Mouse (Mus musculus): ENCODE measurements around the gene Clspn. TPM values are rescaled to one million over a fixed set of nuclear protein-coding genes. Genes with fewer than 3 reads are reported as not detected.
"Not testable (repeated sequence)": the region's sequence is repeated elsewhere in the genome, so short reads cannot be mapped to it uniquely, and the experiment has no call there.

Clspn gene
- total RNA-seq (2022): under 1 TPM; 0.16 to 0.69 (median 0.50) TPM

- DNase-seq (ENCODE audit: low spot score): peak; percentile 84
These were observed at the start of gene Clspn for GRCm38 (mm10) chr4:126556809-126557711. Clspn (plus strand) TSS chr4:126556935.

GRCm38 (mm10) chr4:126508110-126508899 lies 48.4 kb upstream of the Clspn start:
- no peak for DNase-seq (ENCODE audit: low spot score)

GRCm38 (mm10) chr4:126509072-126509471 lies 47.7 kb upstream of the Clspn start:
- DNase-seq (ENCODE audit: low spot score): no peak

- DNase-seq (ENCODE audit: low spot score): no peak
These were observed 45.7 kb upstream of the Clspn start for GRCm38 (mm10) chr4:126511013-126511412.

- DNase-seq (ENCODE audit: low spot score): no peak
These were observed 44.2 kb upstream of the Clspn start for GRCm38 (mm10) chr4:126512308-126513066.

GRCm38 (mm10) chr4:126526164-126526563 lies 30.6 kb upstream of the Clspn start:
- DNase-seq (ENCODE audit: low spot score): peak; percentile 48

- no peak for DNase-seq (ENCODE audit: low spot score)
These were observed 29.9 kb upstream of the Clspn start for GRCm38 (mm10) chr4:126526828-126527227.

- DNase-seq (ENCODE audit: low spot score): no peak
These were observed 24.4 kb upstream of the Clspn start for GRCm38 (mm10) chr4:126532292-126532691.

GRCm38 (mm10) chr4:126532827-126533728 lies 23.7 kb upstream of the Clspn start, which contains the start of gene Ago4:
Ago4 (minus strand) TSS chr4:126533472.
- DNase-seq (ENCODE audit: low spot score): peak; percentile 9

- no peak for DNase-seq (ENCODE audit: low spot score)
These were observed 23.0 kb upstream of the Clspn start for GRCm38 (mm10) chr4:126533729-126534070.

- DNase-seq (ENCODE audit: low spot score): not testable (repeated sequence)
These were observed 21.1 kb upstream of the Clspn start for GRCm38 (mm10) chr4:126535631-126536030.

GRCm38 (mm10) chr4:126536865-126537264 lies 19.9 kb upstream of the Clspn start:
- peak; percentile 13 for DNase-seq (ENCODE audit: low spot score)

- no peak for DNase-seq (ENCODE audit: low spot score)
These were observed 16.2 kb upstream of the Clspn start for GRCm38 (mm10) chr4:126540487-126541071.

- DNase-seq (ENCODE audit: low spot score): no peak
These were observed 13.9 kb upstream of the Clspn start for GRCm38 (mm10) chr4:126542838-126543237.

GRCm38 (mm10) chr4:126545016-126545415 lies 11.7 kb upstream of the Clspn start:
- DNase-seq (ENCODE audit: low spot score): no peak

- no peak for DNase-seq (ENCODE audit: low spot score)
These were observed 11.0 kb upstream of the Clspn start for GRCm38 (mm10) chr4:126545703-126546102.

- DNase-seq (ENCODE audit: low spot score): no peak
These were observed 10.6 kb upstream of the Clspn start for GRCm38 (mm10) chr4:126546183-126546582.

GRCm38 (mm10) chr4:126552136-126552535 lies 4.6 kb upstream of the Clspn start:
- DNase-seq (ENCODE audit: low spot score): no peak

- no peak for DNase-seq (ENCODE audit: low spot score)
These were observed 3.6 kb upstream of the Clspn start for GRCm38 (mm10) chr4:126553105-126553504.

- DNase-seq (ENCODE audit: low spot score): no peak
These were observed 3.0 kb upstream of the Clspn start for GRCm38 (mm10) chr4:126553685-126554084.
